Mouse (Mus musculus): ENCODE data around the gene Gcsh. TPM values are rescaled to one million over a fixed set of nuclear protein-coding genes. Genes with fewer than 3 reads are reported as not detected.
A peak's percentile ranks its signal among the peaks of the same experiment; 100 is the strongest.

Gene Gcsh
- total RNA-seq, 2 experiments from 2014 or later: 72.1 to 80.8 TPM

GRCm38 (mm10) chr8:116980117-116980516 is 13.2 kb downstream of the Gcsh start:
- peak; percentile 58 for ATAC-seq (replicated peaks; ENCODE audit: low FRiP score, low TSS enrichment, poor library complexity, severe bottlenecking)

GRCm38 (mm10) chr8:116978631-116979256 is 14.6 kb downstream of the Gcsh start, which contains the start of gene 1700030J22Rik:
1700030J22Rik (minus strand) TSS chr8:116978959.
- ATAC-seq (replicated peaks; ENCODE audit: low FRiP score, low TSS enrichment, poor library complexity, severe bottlenecking): peak; percentile 96

- peak; percentile 14 for ATAC-seq (replicated peaks; ENCODE audit: low FRiP score, low TSS enrichment, poor library complexity, severe bottlenecking)
Observed at GRCm38 (mm10) chr8:116978052-116978451, 15.3 kb downstream of the Gcsh start.

GRCm38 (mm10) chr8:116975606-116976005 is 17.7 kb downstream of the Gcsh start:
- no peak for ATAC-seq (replicated peaks; ENCODE audit: low FRiP score, low TSS enrichment, poor library complexity, severe bottlenecking)

GRCm38 (mm10) chr8:116975066-116975465 is 18.3 kb downstream of the Gcsh start:
- ATAC-seq (replicated peaks; ENCODE audit: low FRiP score, low TSS enrichment, poor library complexity, severe bottlenecking): no peak

- ATAC-seq (replicated peaks; ENCODE audit: low FRiP score, low TSS enrichment, poor library complexity, severe bottlenecking): no peak
Observed at GRCm38 (mm10) chr8:116969531-116969930, 23.8 kb downstream of the Gcsh start.

- no peak for ATAC-seq (replicated peaks; ENCODE audit: low FRiP score, low TSS enrichment, poor library complexity, severe bottlenecking)
Observed at GRCm38 (mm10) chr8:116954415-116954814, 38.9 kb downstream of the Gcsh start.

GRCm38 (mm10) chr8:116952428-116952827 is 40.9 kb downstream of the Gcsh start:
- ATAC-seq (replicated peaks; ENCODE audit: low FRiP score, low TSS enrichment, poor library complexity, severe bottlenecking): no peak

- no peak for ATAC-seq (replicated peaks; ENCODE audit: low FRiP score, low TSS enrichment, poor library complexity, severe bottlenecking)
Observed at GRCm38 (mm10) chr8:116951778-116952177, 41.6 kb downstream of the Gcsh start.

GRCm38 (mm10) chr8:116951369-116951768 is 42.0 kb downstream of the Gcsh start:
- peak; percentile 42; the same call in 1 of the 2 replicates for ATAC-seq (replicated peaks; ENCODE audit: low FRiP score, low TSS enrichment, poor library complexity, severe bottlenecking)

- ATAC-seq (replicated peaks; ENCODE audit: low FRiP score, low TSS enrichment, poor library complexity, severe bottlenecking): no peak
Observed at GRCm38 (mm10) chr8:116947589-116947988, 45.7 kb downstream of the Gcsh start.

- ATAC-seq (replicated peaks; ENCODE audit: low FRiP score, low TSS enrichment, poor library complexity, severe bottlenecking): no peak
Observed at GRCm38 (mm10) chr8:116946851-116947250, 46.5 kb downstream of the Gcsh start.

GRCm38 (mm10) chr8:116946268-116946838 is 47.0 kb downstream of the Gcsh start:
- ATAC-seq (replicated peaks; ENCODE audit: low FRiP score, low TSS enrichment, poor library complexity, severe bottlenecking): no peak

GRCm38 (mm10) chr8:116945169-116945910 is 48.0 kb downstream of the Gcsh start:
- ATAC-seq (replicated peaks; ENCODE audit: low FRiP score, low TSS enrichment, poor library complexity, severe bottlenecking): peak; percentile 64

- ATAC-seq (replicated peaks; ENCODE audit: low FRiP score, low TSS enrichment, poor library complexity, severe bottlenecking): no peak
Observed at GRCm38 (mm10) chr8:116944385-116944696, 49.0 kb downstream of the Gcsh start.

GRCm38 (mm10) chr8:116943555-116944384 is 49.6 kb downstream of the Gcsh start:
- ATAC-seq (replicated peaks; ENCODE audit: low FRiP score, low TSS enrichment, poor library complexity, severe bottlenecking): 0 out of 2 replicates have a peak, but pooled peaks have one; percentile 8

- ATAC-seq (replicated peaks; ENCODE audit: low FRiP score, low TSS enrichment, poor library complexity, severe bottlenecking): peak; percentile 39
Observed at GRCm38 (mm10) chr8:116943161-116943554, 50.2 kb downstream of the Gcsh start, which contains the start of gene Atmin. Atmin (plus strand) TSS chr8:116943393.

- ATAC-seq (replicated peaks; ENCODE audit: low FRiP score, low TSS enrichment, poor library complexity, severe bottlenecking): peak; percentile 51
Observed at GRCm38 (mm10) chr8:116942284-116943058, 50.9 kb downstream of the Gcsh start.

- no peak for ATAC-seq (replicated peaks; ENCODE audit: low FRiP score, low TSS enrichment, poor library complexity, severe bottlenecking)
Observed at GRCm38 (mm10) chr8:116935506-116935905, 57.8 kb downstream of the Gcsh start.
